Mouse (Mus musculus) ES-E14 (cell line): ENCODE measurements around the gene Gm10309.

Experiments used
- CHD2 ChIP-seq: IDR thresholded peaks from 2 replicates; pipeline ENCODE4 v1.6.1; 2014; ENCODE audit warnings: mild to moderate bottlenecking, low read depth, low read length, inconsistent platforms
- HCFC1 ChIP-seq: IDR thresholded peaks from 2 replicates; pipeline ENCODE4 v1.6.1; 2012; ENCODE audit warnings: low read length, inconsistent platforms, borderline replicate concordance; ENCODE audit not compliant: insufficient read depth
- MAFK ChIP-seq: IDR thresholded peaks from 2 replicates; pipeline ENCODE4 v1.6.1; 2014; ENCODE audit warnings: mild to moderate bottlenecking, low read depth, low read length, inconsistent platforms; ENCODE audit not compliant: insufficient read depth
- ZNF384 ChIP-seq: IDR thresholded peaks from 2 replicates; pipeline ENCODE4 v1.6.1; 2012; ENCODE audit warnings: low read depth, low read length, inconsistent platforms

DNA sequence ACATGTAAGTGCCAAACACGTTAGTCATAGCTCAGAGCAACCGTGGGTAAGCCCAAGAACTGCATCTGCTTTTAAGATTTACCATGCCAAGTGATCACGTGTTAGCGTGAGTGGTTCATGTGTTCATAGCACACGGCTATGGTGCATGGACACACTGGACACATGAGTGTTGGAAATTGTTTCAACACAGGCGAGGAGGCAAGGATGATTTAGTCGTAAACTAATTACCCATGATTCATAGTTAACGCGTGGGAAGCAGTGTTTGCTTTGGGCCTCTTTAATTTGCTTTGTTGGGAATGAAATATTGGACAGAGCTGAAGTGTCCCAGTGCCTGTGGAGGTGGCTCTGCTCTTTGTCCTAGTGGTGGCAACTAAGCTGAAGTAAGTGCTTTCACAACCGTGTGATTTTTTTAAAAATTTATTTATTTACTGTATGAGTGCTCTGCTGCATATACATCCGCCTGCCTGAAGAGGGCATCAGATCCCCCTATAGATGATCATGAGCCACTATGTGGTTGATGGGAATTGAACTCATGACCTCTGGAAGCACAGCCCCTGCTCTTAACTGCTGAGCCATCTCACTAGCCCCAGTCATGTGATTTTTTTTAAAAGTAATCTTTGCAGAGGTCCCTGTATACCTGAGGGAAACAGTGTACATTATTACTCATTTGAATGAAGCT is 46.6 kb downstream of the Gm10309 start:
- TF ChIP-seq CHD2: no peak
- no peak for TF ChIP-seq MAFK
- no peak for TF ChIP-seq ZNF384
- no peak for TF ChIP-seq HCFC1
